Mouse (Mus musculus) adrenal gland, adult (tissue): ENCODE measurements around the gene Arhgap23.

ENCODE experiments used
- DNase-seq, 2 experiments: peaks; one replicate each; pipeline ENCODE4 v3.0.0; 2022 to 2023; ENCODE audit warnings: low spot score in 1 of 2; ENCODE audit not compliant: inconsistent age in 2 of 2

The Arhgap23 gene

GRCm38 (mm10) chr11:97546804-97547411 is 131.6 kb downstream of the Arhgap23 start:
- peak in 1 of 2 experiments; percentile 71 for DNase-seq

GRCm38 (mm10) chr11:97547957-97548706 is 132.8 kb downstream of the Arhgap23 start:
- no peak for DNase-seq

- no peak for DNase-seq
Observed at GRCm38 (mm10) chr11:97548757-97549156, 133.4 kb downstream of the Arhgap23 start.
